10 mouse cellular contexts compared by ENCODE assay signal in genomic region chr2:127507967-127508660, GRCm38 (mm10). TPM values are rescaled to one million over a fixed set of nuclear protein-coding genes. Genes with fewer than 3 reads are reported as not detected.
DNase-seq lines count a peak whose midpoint lies in the region; ATAC-seq lines count a peak whose summit lies in the region.
"Had no signal": no experiment of that assay in that cellular context is flagged by ENCODE, and none has a peak within 500 bp of the region (broad histone marks: within the 10 kb centered on the region; RNA-seq: fewer than 3 reads in every experiment).

No protein-coding gene starts in this region.

- H3K4me1 ChIP-seq in kidney, embryonic 16.5 days (ENCODE audit: insufficient read depth, low read length) = peaks cover 18% of the 10 kb centered on the region

- peak; percentile 19 for DNase-seq in kidney, adult 18-20 months
- DNase-seq in MN1 (ENCODE audit: low spot score) = peak; percentile 35
- peak; percentile 65 for DNase-seq in cerebellum, postnatal 36 days
- peak; percentile 40 for DNase-seq in lung, postnatal 14 days
- no peak for DNase-seq in gastrocnemius, adult 18-20 months (ENCODE audit: low spot score)
- DNase-seq in retina, embryonic 14.5 days (ENCODE audit: low spot score) = no peak
- DNase-seq in heart, adult 9 months (ENCODE audit: low spot score in 2 of 2) = no peak

- no peak overlapping the region for H3K4me2 ChIP-seq in kidney, embryonic 16.5 days (replicated peaks; ENCODE audit: low read depth, low read length)

- no peaks in the 10 kb centered on the region for H3K9me3 ChIP-seq in kidney, embryonic 16.5 days (ENCODE audit: low read length)
- H3K9me3 ChIP-seq: G1E had no signal

- H3K36me3 ChIP-seq in kidney, embryonic 16.5 days (ENCODE audit: insufficient read depth, low read length) = no peaks in the 10 kb centered on the region
- H3K36me3 ChIP-seq: G1E had no signal

- H3K27ac ChIP-seq in kidney, embryonic 16.5 days (ENCODE audit: low read length) = no peak overlapping the region
- H3K27ac ChIP-seq: kidney, postnatal 0 days had no signal

- WGBS in kidney, embryonic 16.5 days = 62% methylated on average over 7 of the region's 7 CpGs

- no peak for ATAC-seq in kidney, embryonic 16.5 days (ENCODE audit: low FRiP score, low TSS enrichment)

- H3K9ac ChIP-seq in kidney, embryonic 16.5 days (replicated peaks; ENCODE audit: low read length) = no peak overlapping the region

- no peaks in the 10 kb centered on the region for H3K27me3 ChIP-seq in kidney, embryonic 16.5 days (ENCODE audit: insufficient read depth, low read length)

- H3K4me3 ChIP-seq in kidney, embryonic 16.5 days (ENCODE audit: low read length) = no peak overlapping the region

RNA-seq across cellular contexts. Expression of gene Kcnip3, which starts 13.8 kb away (rescaled TPM):
- polyA plus RNA-seq in kidney, embryonic 16.5 days (2015; fragmentation: Nextera tagmentation; extraction: Ambion mirVana) = 3.4 and 4.7 TPM in 2 replicates
- under 1 TPM; 0.21 to 0.43 TPM for total RNA-seq in gastrocnemius, adult 18-20 months (2021)

RNA-seq across cellular contexts. Expression of gene Prom2, which starts 33.2 kb away (rescaled TPM):
- polyA plus RNA-seq in kidney, embryonic 16.5 days (2015; fragmentation: Nextera tagmentation; extraction: Ambion mirVana) = 2.7 and 3.0 TPM in 2 replicates
- not detected for total RNA-seq in gastrocnemius, adult 18-20 months (2021)
- polyA plus RNA-seq: G1E had no signal

Comparison
In these comparisons a context has a peak if more than half of its experiments do, and no peak if none do; other contexts are left out.
1. DNase-seq: peak in kidney, adult 18-20 months (single experiment), MN1 (single experiment), cerebellum, postnatal 36 days (2 of 2) and lung, postnatal 14 days (single experiment); none in gastrocnemius, adult 18-20 months (single experiment), retina, embryonic 14.5 days (single experiment) and heart, adult 9 months (0 of 2).